Mouse (Mus musculus) ovary, postnatal 14 days (tissue): ENCODE measurements around the gene Abcg4.
A peak's percentile ranks its signal among the peaks of the same experiment; 100 is the strongest.

Experiments used
- DNase-seq: peaks from one replicate; pipeline ENCODE4 v3.0.0; 2022; ENCODE audit warnings: low spot score

The Abcg4 gene

DNA sequence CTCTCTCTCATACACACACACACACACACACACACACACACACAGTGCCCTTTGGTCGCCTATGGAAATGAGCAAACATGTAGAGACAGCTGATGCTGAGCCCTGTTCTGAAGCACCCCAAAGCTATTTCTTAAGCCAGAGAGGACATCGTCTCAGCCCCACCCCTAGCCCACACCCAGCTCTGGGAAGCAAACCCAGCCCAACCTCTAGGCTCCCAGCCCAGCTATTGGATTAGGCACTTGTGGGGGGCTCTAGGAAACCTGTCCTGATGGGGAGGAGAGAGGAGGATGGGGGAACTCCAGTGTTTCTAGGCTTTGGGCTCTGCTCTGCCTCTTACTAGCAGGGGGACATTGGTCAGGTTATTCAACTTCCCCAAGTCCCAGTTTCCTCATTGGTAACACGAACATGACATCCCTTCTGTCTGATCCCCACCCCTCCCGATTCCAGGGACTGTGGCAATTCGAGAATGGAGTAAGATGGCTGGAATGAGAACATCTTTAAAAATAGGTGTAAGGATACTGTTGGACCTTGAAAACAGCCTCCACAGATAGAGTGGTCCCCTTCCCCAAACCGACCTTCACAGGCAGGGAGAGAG is 2.1 kb downstream of the Abcg4 start:
- DNase-seq = no peak

DNA sequence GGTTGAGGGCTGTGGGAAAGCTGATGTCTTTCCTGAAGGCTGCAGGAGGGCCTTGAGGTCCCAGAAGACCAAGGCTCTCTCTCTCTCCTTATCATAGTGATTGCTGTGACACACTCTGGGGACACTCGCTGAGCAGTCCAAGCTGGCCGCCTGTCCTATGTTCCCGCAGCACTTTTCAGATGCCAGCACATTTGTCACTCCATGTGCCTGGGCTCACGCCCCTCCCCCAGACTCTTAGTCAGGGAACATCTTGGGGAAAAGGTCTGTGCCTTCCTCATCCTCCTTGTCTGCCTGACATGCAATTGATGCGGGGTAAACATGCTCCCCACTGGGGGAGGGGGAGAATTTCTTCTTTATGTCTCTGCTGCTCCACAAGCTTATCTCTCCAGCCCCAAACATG is 5.2 kb downstream of the Abcg4 start:
- DNase-seq = no peak

DNA sequence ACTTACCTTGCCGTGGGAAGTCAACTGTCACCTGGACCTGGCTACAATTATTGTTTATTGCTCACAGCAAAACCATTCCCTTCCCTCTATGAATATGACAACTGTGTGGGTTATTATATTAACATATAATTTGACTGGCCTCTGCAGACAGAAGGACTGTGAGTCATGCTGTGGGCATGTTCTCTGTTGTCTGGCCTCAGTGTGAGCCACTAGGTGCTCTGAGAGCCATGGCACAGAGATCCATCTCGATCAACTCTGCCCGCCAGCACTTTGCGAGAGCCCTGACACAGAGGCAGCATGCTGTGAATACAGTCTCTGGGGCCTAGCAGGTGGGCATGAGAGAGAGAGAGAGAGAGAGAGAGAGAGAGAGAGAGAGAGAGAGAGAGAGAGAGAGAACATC is 18.4 kb downstream of the Abcg4 start:
- DNase-seq = no peak

DNA sequence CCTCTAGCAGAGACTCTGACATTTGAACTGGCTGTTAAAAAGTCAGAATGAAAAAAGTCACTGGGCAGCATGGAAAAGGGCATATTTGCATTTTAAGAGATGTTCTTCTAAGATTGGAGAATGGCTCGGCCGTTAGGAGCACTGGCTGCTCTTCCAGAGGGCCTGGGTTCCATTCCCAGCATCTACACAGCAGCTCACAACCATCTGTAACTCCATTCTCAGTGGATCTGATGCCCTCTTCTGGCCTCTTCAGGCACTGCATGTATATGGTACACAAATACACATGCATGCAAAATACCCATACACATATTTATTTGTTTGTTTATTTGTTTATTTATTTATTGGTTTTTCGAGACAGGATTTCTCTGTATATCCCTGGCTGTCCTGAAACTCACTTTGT is 19.3 kb downstream of the Abcg4 start:
- DNase-seq = no peak

DNA sequence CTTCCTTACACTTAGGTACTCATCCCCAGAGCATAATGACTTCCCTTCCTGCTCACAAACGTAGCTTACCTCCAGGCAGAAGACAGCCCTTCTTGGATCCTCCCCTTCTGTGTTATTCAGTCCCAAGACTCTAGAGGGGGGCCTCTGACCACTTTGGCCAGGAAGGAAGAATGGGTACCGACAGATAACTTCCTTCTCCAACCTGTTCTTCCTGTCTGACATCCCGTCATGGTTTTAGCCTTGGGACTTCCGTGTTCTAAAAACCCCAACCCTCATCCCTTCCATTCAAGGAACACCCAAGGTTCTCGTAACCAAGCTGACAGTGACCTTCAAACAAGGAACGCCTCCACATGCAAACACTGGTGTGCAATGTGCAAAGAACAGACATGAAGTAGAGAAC is 20.0 kb downstream of the Abcg4 start, which contains the start of gene Nlrx1:
Nlrx1 (minus strand) TSS at position 168 of the 400 bp plus-strand sequence.
- no peak for DNase-seq

DNA sequence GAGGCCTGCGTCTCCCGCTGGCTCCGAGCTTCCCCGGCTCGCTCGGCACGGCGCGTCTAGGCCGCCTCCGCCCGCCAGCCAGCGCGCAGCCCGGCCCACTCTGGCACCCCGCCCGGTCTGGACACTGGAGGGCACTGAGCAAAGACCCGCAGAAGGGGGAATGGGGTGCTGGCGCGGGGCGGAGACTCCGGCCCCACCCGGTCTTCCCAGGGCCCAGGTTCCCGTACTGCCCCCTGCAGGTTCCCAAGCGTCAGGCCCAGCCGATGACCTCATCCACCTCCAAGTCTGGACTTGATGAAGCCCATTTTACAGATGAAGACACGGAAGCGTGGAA is 20.4 kb downstream of the Abcg4 start:
- DNase-seq = peak; percentile 86

DNA sequence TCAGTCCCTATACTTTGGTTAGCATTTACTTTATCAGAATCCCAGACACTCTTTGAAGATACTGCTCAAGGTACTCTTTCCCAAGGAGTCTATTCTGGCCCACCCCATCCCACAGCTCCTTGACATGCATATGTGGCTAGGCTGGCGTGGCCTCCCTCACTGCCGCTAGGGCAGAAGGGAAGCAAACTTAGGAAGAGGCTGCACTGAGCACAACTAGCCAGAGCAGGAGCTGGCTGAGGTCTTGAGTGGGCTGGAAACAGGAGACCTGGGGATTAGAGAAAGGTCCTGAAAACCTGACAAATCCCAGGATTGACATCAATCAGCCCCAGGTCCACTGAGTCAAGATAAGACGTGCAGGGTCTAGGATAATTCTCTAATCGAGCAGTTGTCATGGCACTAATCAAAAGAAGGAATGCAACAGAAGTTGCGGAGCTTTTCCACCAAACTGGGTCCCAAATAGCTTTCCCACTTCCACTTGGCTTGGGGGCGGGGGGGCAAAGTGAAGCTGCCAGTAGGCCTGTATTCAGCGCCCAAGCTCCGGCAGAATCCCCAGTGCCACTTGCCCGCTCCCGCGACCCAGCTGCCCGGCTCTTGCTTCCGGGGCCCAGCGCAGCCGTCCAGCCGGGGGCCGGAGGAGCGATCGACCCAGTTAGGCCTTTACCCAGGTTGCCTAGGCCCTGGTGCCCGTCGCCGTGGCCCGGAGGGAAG is 20.9 kb downstream of the Abcg4 start:
- no peak for DNase-seq

DNA sequence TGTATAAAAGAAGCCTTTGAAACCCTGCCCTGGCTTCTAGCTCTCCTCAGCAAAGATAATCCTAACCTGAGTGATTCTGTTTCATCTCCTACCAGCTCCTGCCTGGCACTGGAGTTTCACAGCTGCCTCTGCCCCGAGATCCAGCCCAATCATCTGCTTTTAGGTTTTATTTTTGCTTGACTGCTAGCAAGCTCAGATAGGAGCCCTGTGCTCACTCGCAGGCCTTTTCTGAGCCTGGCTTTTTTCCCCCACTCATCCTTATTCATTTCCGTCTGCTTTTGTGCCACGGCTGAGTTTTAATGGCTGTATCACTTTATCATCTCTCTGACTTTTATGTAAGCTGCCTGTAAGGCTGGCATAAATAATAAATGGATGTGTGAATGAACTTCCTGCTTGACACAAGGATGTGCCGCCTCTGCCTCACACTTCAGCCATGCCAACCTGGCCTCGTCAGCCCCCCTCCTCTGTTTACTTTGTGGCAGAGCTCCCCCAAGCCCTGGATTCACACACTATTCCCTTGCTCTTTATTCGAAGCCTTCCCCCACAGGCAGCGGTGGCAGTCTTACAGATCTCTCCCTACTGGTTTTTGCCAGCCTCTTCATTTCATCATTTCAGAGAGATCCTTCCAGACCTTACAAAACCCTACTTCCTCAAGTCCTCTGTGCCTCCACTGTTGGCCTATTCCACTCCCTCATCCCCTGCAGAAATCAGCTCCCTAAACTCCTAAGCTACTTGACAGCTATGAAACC is 21.8 kb downstream of the Abcg4 start:
- no peak for DNase-seq

DNA sequence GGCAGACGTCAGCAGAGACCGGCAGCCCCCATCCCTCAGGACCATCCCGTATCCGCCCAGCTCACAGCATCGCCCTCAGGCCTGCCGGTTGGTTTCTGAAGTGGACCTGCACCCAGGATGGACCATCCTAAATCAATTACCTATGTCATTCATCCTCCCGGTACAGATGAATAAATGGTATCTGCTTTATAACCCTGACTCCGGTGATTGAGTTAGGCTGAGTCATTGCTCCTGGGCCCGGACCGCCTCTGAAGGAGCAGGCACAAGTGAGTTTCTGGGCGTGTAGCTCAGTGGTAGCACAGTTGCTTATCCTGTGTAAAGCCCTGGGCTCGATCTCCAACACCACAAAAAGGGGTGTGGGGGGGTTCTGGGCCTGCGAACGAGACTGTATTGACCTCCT is 27.0 kb downstream of the Abcg4 start:
- DNase-seq = no peak

DNA sequence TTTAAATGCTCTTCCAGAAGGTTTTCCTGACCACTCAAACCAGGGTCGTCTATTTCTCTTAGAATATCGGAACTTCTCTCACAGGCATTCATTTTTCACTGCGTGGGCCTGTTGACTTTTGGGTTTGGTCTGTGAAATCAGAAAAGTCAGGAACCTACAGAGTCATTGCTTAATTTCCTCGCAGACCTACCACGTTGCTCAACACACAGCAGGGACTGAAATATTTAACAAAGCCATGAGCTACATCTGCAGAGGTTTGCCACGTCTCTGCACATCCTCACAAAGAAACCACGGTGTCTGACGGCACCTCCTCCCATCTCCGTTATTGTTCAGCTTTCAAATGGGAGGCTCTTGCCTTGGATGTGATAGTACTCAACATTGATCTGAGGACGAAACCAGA is 29.4 kb downstream of the Abcg4 start:
- DNase-seq = no peak

DNA sequence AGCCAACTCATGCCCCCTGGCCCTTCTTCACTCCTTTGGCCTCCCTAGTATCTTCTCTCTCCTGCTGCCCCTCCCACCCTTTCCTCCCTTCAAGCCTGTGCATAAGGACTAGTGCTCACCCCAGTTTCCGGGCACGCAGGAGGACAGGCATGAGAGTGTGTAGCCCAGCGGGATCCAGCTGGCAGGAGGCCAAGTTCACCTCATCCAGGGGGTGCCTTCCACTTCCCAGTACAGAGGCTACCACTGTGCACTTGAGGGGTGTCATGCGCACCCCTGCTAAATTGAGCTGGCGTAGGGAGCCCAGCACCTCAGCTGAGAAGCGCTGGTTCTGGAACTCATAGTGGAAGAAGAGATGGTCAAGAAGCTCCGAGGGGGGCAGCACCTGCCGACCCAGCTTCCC is 32.2 kb downstream of the Abcg4 start:
- DNase-seq = no peak

DNA sequence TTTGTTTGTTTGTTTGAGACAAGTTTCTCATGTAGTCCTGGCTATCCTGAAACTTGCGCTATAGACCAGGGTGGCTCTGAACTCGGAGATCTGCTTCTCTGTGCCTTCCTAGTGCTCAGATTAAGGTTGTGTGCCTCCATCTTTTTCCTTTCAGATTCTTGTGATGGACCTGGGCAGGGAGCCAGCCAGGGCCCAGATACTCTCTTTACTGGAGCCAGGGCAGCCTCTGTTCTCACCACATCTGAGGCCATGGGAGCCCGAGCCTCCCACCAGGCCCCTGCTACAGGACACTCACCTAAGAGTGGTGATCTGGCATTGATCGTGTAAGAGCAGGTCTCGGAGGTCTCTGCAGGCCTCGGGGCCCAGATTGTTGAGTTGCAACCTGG is 33.3 kb downstream of the Abcg4 start:
- DNase-seq = no peak

DNA sequence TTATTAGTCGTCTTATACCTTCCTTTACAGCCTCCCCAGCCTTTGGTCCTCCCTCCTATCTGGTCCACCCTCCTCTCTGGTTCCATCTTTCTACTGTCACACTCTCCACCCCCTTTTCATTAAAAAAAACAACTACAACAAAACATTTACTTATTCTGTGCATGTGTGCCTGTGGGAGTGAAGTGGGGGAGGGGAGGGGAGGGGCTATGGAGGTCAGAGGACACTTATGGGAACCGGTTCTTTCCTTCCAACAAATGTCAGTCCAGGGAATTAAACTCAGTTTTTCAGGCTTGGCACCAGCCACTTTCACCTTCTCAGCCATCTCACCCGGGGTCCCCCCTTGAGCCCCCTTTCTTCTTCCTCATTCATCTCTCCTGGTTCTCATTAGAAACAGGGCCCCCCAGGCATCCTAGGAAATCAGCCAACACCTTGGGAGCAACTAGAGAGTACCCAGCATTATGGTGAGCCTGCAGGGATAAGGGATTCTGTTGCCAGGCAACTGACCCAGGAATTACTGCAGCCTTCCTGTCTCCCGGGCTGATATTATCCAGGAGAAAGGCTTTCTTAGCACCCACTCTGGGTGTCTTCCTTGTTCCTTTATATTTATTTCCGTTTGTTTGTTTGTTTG is 33.8 kb downstream of the Abcg4 start:
- no peak for DNase-seq

DNA sequence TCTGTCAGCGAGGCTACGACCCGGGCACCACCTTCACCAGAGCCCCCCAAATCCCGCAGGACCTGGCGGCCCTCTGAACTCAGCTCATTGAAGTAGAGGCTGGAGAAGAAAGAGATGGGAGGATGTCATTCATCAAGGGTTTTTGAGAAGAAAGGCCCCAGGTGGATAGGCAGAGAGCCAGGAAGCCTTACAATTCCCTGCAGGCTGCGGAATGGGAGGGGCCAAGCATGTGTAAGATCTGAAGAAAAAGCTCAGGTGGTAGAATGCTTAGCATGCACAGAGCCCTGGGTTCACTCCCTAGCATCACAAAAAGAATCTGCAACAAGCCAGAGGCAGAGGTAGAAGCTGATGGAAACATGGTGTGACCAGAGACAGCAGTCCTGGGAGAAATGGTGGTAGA is 35.0 kb downstream of the Abcg4 start:
- DNase-seq = no peak

DNA sequence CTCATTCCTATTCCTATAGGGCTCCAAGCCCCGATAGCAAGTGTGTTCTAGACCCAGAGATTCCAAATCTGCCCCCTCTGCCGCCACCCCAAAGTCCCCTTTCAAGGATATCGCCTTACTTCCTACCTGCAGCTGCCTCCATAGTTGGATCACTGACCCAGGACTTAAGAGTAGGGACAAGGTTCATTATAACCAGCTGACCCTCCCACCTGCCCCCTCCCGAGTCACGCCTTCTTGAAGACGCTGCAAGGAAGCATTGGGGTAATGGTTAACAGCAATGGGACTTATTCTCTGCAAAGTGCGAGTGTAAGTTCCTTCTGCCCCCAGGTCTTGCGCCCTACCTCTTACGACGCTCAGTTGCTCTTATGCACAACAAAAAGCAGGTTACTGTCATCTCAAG is 37.1 kb downstream of the Abcg4 start, which contains the start of gene Pdzd3:
Pdzd3 (minus strand) TSS at position 158 of the 400 bp plus-strand sequence.
- no peak for DNase-seq

DNA sequence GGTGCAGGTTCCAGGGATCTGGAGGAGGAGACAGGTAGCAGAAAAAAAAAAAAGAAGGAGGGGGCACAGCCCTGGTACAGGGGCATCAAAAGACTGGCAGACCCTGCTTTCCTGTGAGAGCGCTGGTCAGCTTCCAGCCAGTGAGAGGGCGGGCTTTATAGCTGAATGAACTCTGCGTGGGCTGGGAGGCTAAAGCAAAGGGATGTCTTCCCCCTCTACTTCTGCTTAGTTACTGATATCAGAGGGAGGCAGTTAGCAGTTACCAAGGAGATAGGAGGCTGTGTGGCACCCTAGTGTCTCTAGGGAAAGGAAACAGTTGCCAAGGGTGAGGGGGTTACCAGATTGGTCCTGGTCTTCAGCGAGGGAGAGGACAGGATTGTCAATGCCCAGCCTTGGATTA is 38.0 kb downstream of the Abcg4 start:
- no peak for DNase-seq

DNA sequence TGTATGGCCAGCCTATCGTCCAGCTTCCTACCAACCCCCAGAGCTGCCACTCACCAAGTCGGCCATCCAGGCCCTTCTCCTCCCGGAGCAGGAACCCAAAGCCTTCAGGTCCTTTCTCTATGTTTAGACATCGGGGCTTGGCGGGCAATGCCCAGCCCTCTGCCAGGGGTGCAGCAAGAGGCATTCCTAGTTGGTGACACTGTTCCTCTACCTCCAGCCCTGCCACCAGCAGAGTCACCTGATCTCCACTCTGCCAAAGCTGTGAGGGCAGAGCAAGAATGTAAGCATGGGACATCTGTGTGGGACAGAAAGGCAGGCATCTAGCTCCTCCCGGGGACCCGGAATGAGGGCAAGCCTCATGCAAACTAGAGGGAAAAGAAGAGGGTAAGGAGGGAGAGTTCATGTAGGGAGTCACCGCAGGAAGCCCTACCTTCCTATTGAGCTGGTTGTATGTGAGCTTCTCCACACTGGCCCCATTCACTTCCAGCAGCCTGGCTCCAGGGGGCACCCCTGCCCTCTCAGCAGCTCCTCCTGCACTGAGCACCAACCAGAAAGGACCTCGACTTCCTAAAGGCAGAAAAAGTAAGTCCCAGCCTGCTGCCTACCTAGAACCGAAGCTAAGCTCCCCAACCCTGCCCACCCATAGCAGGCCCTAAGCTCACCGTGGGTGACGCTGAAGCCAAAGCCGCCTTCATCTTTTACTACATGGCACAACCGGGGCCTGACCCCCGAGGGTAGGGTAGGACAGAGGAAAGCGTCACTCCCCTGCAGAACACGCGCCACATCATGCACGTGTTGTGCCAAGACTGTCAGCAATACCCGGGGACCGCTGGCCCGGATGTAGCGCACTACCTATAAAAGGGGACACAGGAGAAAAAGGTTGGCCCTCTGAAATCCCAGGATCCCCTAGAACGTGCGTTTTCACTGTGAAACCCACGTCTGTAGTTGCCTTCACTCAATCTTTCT is 39.0 kb downstream of the Abcg4 start:
- DNase-seq = peak; percentile 52

DNA sequence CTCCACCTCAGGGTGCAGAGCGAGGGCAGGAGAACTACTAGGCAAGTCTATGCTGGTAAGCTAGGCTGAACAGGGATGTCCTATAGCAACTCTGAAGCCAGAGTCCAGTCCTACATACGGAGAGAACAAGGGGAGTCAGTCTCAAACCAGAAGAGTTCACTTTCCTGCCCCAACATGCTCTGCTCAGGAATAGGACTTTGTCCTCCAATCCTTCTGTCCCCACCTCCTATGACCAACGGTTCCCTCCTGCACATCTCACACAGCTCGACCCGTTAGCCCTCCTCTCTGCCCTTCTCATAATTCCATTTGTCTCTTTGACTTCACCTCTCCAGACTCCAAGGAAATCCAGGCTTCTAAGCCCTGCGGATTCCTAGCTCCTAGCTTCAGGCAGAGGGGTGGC is 40.5 kb downstream of the Abcg4 start:
- DNase-seq = no peak

DNA sequence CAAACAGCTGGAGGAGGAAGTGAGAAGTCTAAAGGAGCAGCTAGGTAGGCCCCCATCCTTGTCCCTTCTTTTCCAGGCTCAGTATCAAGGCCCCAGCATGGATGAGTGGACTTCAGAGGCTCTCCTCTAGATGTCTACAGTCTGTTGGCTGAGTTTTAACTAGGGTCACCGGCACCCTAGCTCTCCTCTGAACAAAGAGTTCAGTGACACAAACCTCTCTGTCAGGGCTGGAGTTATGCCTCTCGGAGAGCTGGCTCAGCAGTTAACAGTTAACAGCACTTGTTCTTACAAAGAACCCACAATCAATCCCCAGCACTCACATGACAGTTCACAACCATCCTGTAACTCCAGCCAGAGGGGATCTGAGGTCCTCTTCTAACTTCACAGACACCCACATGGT is 44.8 kb downstream of the Abcg4 start:
- DNase-seq = no peak

DNA sequence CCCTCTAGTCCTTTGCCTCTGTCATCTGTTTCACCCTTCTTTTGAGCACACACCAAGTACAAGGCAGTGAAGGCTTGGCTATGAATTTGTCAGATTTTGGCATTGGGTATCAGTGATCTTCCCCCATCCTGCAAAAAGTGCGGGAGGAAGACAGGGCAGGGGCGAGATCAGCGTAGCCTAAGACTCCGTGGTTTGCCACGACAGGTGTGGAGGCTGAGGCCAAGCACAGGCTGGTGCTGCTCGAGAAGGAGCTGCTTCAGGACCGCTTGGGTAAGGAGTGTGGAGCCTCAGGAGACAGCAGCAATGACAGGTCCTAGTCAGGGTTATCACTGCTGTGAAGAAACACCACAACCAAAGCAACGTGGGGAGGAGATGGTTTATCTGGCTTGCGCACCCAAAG is 47.0 kb downstream of the Abcg4 start:
- no peak for DNase-seq

DNA sequence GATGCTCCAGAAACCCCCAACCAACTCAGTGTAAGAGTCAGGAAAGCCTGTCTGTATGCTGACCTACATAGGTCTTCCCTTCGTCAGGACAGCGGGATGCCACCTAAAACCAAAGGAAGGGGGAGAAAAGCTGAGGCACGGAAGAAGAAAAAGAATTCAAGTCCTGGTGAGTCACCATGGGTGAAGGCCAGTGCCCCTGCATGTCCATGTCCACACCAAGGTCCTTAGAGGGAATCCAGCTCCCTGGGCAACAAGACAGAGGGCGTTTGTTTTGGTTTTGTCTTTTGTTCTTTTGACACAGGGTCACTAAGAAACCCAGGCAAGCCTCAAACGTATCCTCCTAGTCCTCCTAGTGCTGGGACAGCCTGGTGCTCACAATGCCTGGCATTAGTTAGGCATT is 47.5 kb downstream of the Abcg4 start:
- DNase-seq = no peak

DNA sequence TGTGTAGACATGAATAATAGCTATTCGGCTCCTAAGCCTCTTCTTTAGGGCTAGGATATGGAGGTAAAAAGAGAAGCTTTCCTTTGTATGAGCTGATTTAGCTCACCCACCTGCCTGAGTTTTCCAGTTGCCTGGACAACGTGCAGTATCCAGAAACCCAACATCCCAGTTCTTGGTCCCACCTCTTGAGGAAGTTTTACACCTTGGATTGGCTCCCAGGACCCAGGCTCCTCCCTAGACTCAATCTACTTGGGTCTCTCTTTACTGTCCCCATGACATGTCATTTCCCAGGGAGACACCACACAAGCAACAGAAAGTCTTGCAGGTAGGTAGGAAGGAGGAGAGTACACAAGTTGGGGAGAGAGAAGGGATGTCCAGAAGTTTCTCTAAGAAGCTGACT is 48.0 kb downstream of the Abcg4 start, which contains the start of gene Ccdc153:
Ccdc153 (plus strand) TSS at position 278 of the 400 bp plus-strand sequence.
- DNase-seq = no peak
